Mouse (Mus musculus) liver, embryonic 11.5 days (tissue): ENCODE measurements around the gene Tefm. TPM values are rescaled to one million over a fixed set of nuclear protein-coding genes. Genes with fewer than 3 reads are reported as not detected.

ENCODE experiments used
- ATAC-seq: fragments of 200-750 bp; cut with Nextera tagmentation; replicated peaks from 2 replicates; pipeline ENCODE4 v1.8.0; 2017; ENCODE audit warnings: moderate number of reproducible peaks, mild to moderate bottlenecking, moderate TSS enrichment, moderate library complexity; ENCODE audit not compliant: low FRiP score
- DNase-seq: peaks from one replicate; pipeline ENCODE4 v3.0.0-alpha.2; 2017; ENCODE audit warnings: low spot score
- H3K27ac ChIP-seq: fragments of 300-500 bp; sonication (generic); 2 replicates; pipeline ENCODE4 v1.5.1; 2014; ENCODE audit warnings: mild to moderate bottlenecking, low read depth, low read length, control low read depth
- H3K27me3 ChIP-seq: fragments of 300-500 bp; sonication (generic); replicated peaks from 2 replicates; pipeline ENCODE4 v1.6.1; 2014; ENCODE audit warnings: low read length, mixed read lengths; ENCODE audit not compliant: control insufficient read depth, insufficient read depth
- H3K36me3 ChIP-seq: fragments of 300-500 bp; sonication (generic); 2 replicates; pipeline ENCODE4 v1.6.1; 2014; ENCODE audit warnings: mild to moderate bottlenecking, low read length, moderate library complexity, mixed read lengths; ENCODE audit not compliant: control insufficient read depth, insufficient read depth
- H3K4me1 ChIP-seq: fragments of 300-500 bp; sonication (generic); replicated peaks from 2 replicates; pipeline ENCODE4 v1.6.1; 2014; ENCODE audit warnings: low read length, mixed read lengths; ENCODE audit not compliant: control insufficient read depth, insufficient read depth
- H3K4me2 ChIP-seq: fragments of 300-500 bp; sonication (generic); 2 replicates; pipeline ENCODE4 v1.6.1; 2014; ENCODE audit warnings: mild to moderate bottlenecking, control low read depth, moderate library complexity
- H3K4me3 ChIP-seq: fragments of 300-500 bp; sonication (generic); 2 replicates; pipeline ENCODE4 v1.5.1; 2014; ENCODE audit warnings: low read depth, low read length, control low read depth
- H3K9ac ChIP-seq: fragments of 300-500 bp; sonication (generic); 2 replicates; pipeline ENCODE4 v1.6.1; 2014; ENCODE audit warnings: low read depth, low read length, control low read depth
- H3K9me3 ChIP-seq: fragments of 300-500 bp; sonication (generic); 2 replicates; pipeline ENCODE4 v1.6.1; 2016; ENCODE audit warnings: low read length, inconsistent platforms, mixed read lengths; ENCODE audit not compliant: control insufficient read depth
- WGBS: fragments of 180-500 bp; shearing (Covaris S2); extraction: QIAGEN DNeasy Blood & Tissue Kit; methylation state at CpG from one replicate; pipeline ENCODE4 v1.1.7; 2014; 5-methylcytosine and 5-hydroxymethylcytosine counted together
- polyA plus RNA-seq: library from polyadenylated mRNA; unstranded; fragments of >200 nt; fragmentation: Nextera tagmentation; extraction: Ambion mirVana; gene quantifications from 2 replicates; pipeline ENCODE4 v1.2.1, GENCODE M21; 2014

Gene Tefm
- polyA plus RNA-seq, 1 experiment from 2014 or later: 35.2 TPM

DNA sequence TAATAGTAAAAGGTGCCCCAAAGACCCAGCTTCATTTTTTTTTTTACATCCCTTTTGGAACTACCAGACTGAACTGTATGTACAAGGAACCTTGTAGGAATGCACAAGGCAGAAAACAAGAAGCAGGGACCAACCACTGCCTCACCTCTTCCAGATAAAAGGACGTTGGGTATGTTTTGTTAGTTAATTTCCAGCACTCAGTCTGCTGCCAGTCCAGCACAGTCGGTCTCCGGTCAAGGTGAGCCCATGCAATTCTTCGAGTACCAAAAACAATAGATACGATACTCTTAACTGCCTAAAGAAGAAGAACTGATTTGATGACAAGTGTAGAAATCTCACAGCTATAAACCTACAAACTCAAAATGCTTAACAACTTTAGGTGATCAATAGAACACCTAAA lies 4.2 kb downstream of the Tefm start:
- Histone ChIP-seq H3K9ac (no peak overlapping the region), H3K4me1 (no peaks in the 10 kb centered on the region; the same call in 1 of the 2 replicates), H3K36me3 (peaks cover 28% of the 10 kb centered on the region), H3K4me3 (no peak overlapping the region), H3K9me3 (no peaks in the 10 kb centered on the region), H3K4me2 (no peak overlapping the region), H3K27me3 (no peaks in the 10 kb centered on the region), H3K27ac (no peak overlapping the region)
- DNase-seq: no peak
- ATAC-seq: no peak
- WGBS: 83% methylated on average over 5 of the region's 5 CpGs

DNA sequence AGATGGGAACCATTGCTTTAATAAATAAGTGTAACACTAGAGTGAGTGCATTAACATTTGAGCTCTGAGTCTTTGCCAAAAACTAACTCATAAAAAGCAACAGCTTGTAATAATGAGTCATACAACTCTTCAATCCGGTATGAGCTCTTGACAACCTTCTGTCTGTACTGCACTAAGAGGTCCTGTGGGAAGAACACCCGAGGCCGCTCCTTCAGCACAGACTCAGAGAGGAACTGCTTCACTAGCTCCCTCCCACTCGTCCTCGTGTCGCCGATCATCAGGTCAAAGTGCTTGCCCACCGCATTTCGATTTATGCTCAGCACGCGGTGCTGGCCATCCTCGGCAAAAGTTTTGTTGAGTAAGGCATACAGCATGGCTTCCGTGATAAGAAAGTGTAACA lies 5.2 kb downstream of the Tefm start:
- WGBS: 91% methylated on average over 13 of the region's 13 CpGs

DNA sequence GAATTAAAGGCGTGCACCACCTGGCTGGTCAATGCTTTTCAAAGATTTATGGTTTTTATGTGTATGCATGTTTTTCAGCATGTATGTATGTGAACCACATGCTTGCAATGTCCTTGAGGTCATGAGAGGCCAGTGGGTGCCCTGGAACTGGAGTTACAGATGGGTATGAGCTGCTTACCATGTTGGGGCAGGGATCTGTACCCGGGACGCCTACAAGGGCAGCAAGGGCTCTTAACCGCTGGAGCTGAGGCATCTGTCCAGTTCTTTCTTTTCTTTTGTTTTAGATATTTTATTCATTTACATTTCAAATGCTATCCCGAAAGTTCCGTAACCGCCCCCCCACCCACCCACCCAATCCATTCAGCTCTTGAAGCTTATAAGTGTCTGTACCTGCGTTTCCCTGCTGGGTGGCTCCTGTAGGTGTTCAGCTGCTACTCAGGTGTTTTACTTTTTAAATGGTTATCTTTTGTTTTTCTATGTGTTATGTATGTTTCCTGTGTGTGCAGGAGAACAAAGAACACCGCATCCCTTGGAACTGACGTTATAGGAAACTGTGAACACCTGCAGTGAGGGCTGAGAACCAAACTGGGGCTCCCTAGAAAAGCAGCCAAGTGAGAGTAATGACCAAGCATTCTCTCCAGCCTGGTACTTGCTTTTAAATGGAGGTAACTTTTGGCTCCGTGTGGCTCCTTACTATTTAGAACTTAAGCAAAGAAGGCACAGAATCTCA lies 5.9 kb downstream of the Tefm start:
- peaks cover 37% of the 10 kb centered on the region for H3K36me3 ChIP-seq
- H3K27ac ChIP-seq: no peak overlapping the region
- H3K9ac ChIP-seq: no peak overlapping the region
- H3K27me3 ChIP-seq: no peaks in the 10 kb centered on the region
- no peaks in the 10 kb centered on the region for H3K4me1 ChIP-seq
- DNase-seq (no peak), ATAC-seq (no peak)
- H3K4me2 ChIP-seq: no peak overlapping the region
- H3K9me3 ChIP-seq: no peaks in the 10 kb centered on the region
- 93% methylated on average over 11 of the region's 11 CpGs for WGBS
- H3K4me3 ChIP-seq: no peak overlapping the region

More for the DNA sequence above, 5.2 kb downstream of the Tefm start:
- Histone ChIP-seq H3K4me3 (no peak overlapping the region), H3K9ac (no peak overlapping the region), H3K4me2 (no peak overlapping the region), H3K27ac (no peak overlapping the region), H3K4me1 (no peaks in the 10 kb centered on the region), H3K27me3 (no peaks in the 10 kb centered on the region), H3K9me3 (no peaks in the 10 kb centered on the region), H3K36me3 (peaks cover 35% of the 10 kb centered on the region)
- ATAC-seq (no peak), DNase-seq (no peak)

DNA sequence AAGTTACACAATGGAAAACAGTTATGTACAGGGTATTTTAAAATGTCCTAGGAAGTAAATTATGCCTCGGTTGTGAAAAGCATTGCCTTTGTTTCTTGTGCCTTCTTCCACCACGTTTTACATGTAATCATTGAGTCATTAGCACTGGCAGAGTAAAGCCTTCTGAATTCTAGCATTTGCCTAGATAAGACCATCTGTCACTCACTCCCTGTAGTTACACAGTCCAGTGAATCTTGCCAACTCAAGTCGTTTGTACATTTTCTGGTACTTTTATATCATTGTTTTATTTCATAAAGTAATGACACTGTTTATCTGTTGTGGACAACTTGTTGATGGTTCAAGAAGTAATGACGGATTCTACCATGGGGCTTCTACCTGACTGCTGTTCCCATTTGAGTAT lies 7.2 kb downstream of the Tefm start:
- H3K36me3 ChIP-seq: peaks cover 35% of the 10 kb centered on the region
- H3K9me3 ChIP-seq: no peaks in the 10 kb centered on the region
- H3K4me2 ChIP-seq: no peak overlapping the region
- H3K4me3 ChIP-seq: no peak overlapping the region
- DNase-seq (no peak), ATAC-seq (no peak)
- H3K9ac ChIP-seq: no peak overlapping the region
- no peaks in the 10 kb centered on the region for H3K27me3 ChIP-seq
- H3K4me1 ChIP-seq: no peaks in the 10 kb centered on the region
- H3K27ac ChIP-seq: no peak overlapping the region
- WGBS: 67% methylated on average over 4 of the region's 4 CpGs

DNA sequence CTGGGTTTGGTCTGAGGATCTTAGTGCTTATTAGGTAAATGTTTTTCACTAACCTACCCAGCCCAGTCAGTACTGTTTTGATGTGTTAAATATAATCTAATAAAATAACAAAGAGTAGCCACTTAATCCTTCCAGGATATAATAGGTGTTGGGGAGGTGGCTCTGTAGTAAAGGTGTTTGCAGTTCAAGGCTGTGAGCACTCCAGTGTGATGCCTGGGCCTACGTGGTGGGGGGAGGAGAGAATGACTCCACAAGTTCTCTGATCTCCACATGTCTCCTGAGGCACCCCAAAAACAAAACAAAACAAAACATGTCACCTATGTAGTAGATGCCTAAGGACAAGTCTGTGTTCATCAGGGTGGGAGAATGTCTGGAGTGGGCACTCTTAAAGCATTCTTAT lies 9.9 kb downstream of the Tefm start:
- DNase-seq (no peak), ATAC-seq (no peak)
- H3K4me1 ChIP-seq: no peaks in the 10 kb centered on the region
- H3K36me3 ChIP-seq: peaks cover 35% of the 10 kb centered on the region
- H3K4me3 ChIP-seq: no peak overlapping the region
- WGBS: 78% methylated on average over 1 of the region's 1 CpGs
- H3K9ac ChIP-seq: no peak overlapping the region
- no peak overlapping the region for H3K27ac ChIP-seq
- H3K9me3 ChIP-seq: no peaks in the 10 kb centered on the region
- H3K4me2 ChIP-seq: no peak overlapping the region
- no peaks in the 10 kb centered on the region for H3K27me3 ChIP-seq

DNA sequence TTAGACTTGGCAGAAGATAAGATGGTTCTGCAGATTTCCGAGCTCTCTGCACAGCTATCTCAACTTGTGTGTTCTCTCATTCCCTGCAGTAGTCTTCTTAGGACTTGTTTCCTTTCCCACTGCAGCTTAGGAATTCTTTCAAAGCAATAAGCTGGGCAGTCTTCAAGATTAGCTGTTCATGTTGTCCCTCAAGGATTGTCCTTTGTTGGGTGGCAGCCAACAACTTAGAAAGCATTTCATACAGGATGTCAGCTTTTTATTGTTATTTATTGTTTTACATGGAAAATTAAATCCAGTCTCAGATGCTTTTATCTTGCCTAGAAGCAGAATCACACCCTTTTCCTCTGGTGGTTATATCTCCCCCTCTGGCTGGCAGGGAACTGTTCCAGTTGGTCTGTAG lies 25.6 kb downstream of the Tefm start:
- no peak overlapping the region for H3K27ac ChIP-seq
- DNase-seq: no peak
- no peak for ATAC-seq
- no peaks in the 10 kb centered on the region for H3K9me3 ChIP-seq
- no peak overlapping the region for H3K9ac ChIP-seq
- 74% methylated on average over 1 of the region's 1 CpGs for WGBS
- no peak overlapping the region for H3K4me3 ChIP-seq
- no peaks in the 10 kb centered on the region for H3K27me3 ChIP-seq
- H3K4me2 ChIP-seq: no peak overlapping the region
- peaks cover 41% of the 10 kb centered on the region for H3K36me3 ChIP-seq
- H3K4me1 ChIP-seq: no peaks in the 10 kb centered on the region

DNA sequence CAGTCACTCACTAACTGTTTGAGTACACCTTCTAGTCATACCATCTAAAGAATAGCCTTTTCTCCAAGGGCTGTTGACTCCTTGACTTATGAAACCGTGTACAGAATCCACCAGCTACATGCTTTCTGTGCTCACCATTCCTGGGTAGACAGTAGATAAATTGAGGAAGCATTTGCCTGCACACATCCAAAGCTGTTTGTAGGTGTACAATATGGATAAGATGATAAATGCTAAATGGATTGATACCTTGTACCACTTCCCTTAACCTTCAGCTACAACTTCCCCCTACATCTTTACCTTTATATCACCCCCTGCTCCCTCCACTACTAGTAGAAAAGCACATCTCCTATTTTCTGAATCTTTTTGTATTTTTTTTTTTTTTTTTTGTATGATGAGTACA lies 37.6 kb downstream of the Tefm start:
- no peak for DNase-seq

DNA sequence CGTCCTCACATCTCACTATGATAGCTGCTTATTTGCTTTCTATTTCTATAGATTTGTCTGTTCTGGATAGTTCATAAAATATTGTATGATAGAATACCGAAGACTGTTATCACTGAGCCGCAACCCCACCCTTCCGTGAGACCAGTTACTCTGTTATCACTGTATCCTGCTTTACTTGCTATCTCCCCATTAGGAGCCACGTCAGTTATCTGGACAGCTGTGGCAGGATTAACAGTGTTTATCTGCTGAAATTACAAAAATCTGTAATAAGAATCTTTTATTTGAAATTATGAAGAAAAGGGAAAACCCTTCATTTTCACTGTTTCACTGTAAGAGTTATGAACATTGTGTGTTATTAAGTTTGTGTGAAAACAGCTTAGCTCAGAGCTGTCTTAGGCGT lies 40.7 kb downstream of the Tefm start:
- Histone ChIP-seq H3K36me3 (peaks cover 16% of the 10 kb centered on the region), H3K9ac (no peak overlapping the region), H3K4me2 (no peak overlapping the region), H3K9me3 (no peaks in the 10 kb centered on the region), H3K4me3 (no peak overlapping the region), H3K27me3 (no peaks in the 10 kb centered on the region), H3K27ac (no peak overlapping the region), H3K4me1 (no peaks in the 10 kb centered on the region)
- 56% methylated on average over 6 of the region's 6 CpGs for WGBS
- no peak for DNase-seq
- no peak for ATAC-seq

More for the DNA sequence above, 37.6 kb downstream of the Tefm start:
- peaks cover 21% of the 10 kb centered on the region for H3K36me3 ChIP-seq
- no peak overlapping the region for H3K4me2 ChIP-seq
- H3K4me3 ChIP-seq: no peak overlapping the region
- no peak overlapping the region for H3K9ac ChIP-seq
- H3K27me3 ChIP-seq: no peaks in the 10 kb centered on the region
- 90% methylated on average over 1 of the region's 1 CpGs for WGBS
- H3K27ac ChIP-seq: no peak overlapping the region
- no peaks in the 10 kb centered on the region for H3K4me1 ChIP-seq
- ATAC-seq: no peak
- no peaks in the 10 kb centered on the region for H3K9me3 ChIP-seq

DNA sequence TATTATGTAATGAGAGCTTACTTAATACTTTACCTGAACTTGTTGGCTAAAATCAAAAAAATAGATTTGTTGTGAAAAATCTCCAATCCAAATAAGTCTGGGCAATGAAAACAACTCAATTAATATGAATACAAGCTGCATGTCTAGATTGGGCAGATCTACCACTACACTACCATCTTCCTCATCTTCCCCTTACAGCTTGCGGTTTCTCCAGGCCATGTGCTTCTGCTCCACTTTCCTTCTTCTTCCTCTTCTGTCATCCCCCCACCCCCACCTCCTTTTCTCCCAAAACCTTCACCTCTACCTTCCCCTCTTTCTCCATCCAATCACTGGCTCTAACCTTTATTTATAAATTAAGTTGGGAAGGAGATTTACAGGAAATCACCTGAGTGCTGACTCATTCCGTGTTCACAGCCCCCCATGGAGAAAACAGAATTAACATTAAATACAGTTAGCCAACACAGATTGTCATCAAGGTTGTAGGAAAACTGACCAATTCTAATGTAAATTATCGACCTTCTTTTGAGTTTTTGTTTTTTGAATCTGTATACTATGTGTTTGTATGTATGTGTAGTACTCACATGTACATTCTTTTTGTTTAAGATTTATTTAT lies 43.4 kb downstream of the Tefm start:
- peaks cover 26% of the 10 kb centered on the region for H3K36me3 ChIP-seq
- ATAC-seq: no peak
- no peaks in the 10 kb centered on the region for H3K9me3 ChIP-seq
- WGBS: 79% methylated on average over 3 of the region's 3 CpGs
- no peak overlapping the region for H3K4me3 ChIP-seq
- no peak overlapping the region for H3K27ac ChIP-seq
- no peak overlapping the region for H3K4me2 ChIP-seq
- no peak for DNase-seq
- H3K9ac ChIP-seq: no peak overlapping the region
- no peaks in the 10 kb centered on the region for H3K4me1 ChIP-seq
- H3K27me3 ChIP-seq: no peaks in the 10 kb centered on the region
